Mouse (Mus musculus) urinary bladder, postnatal 4 days (tissue): ENCODE data around the gene Pld6.

Experiments
- DNase-seq, 2 experiments: peaks; one replicate each; pipeline ENCODE4 v3.0.0; 2021 to 2022; ENCODE audit warnings: low spot score in 2 of 2

The Pld6 gene

DNA sequence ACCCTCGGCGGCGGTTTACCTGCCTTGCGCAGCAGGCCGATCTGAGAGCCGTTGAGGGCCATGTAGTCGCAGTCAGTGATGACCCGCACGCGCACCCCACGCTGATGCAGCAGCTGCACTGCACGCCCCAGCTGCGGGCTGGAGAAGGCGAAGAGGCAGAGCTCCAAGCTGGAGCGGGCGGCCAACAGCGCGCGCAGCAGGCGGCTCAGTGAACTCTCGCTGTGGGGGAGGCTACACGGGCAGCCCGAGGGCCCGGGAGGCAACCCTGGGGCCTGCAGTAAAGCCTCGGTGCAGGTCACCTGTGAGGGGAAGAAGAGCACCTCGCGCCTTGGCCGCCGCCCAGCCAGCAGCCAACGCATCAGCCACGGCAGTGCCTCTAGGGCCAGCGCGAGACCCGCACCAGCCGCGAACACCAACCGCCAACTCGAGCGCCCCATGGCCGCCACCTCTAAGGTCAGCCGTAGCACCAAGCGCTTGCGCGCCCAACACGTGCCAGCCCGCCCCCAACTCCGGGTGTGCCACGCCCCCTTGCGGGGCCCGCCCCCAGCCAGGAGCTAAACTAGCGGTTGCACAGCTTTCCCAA is at the start of gene Pld6:
Gene Pld6 (minus strand): TSS at position 447 of the 583 bp plus-strand sequence.
- peak; percentile 52 to 78 for DNase-seq

DNA sequence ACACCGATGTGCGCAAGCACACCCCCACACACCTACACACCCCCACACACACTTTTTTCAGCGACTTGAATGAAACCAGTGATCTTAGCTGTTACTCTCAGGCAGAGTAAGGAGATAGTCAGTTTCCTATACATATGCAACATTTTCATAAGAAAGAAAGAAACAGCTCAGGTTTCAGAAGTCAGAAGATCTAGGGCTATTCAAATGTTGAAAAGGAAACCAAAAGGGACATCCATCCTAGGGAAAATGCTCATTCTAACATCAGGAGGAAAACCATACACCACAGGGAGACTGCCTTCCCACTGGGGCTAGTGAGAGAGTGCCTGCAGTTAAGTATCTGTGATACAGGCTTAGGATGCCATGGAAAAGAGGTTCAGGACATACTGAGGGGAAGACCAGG is 34.2 kb upstream of the Pld6 start:
- DNase-seq: no peak

GRCm38 (mm10) chr11:59817916-59818315 is 30.5 kb upstream of the Pld6 start:
- DNase-seq: no peak

GRCm38 (mm10) chr11:59815482-59816065 is 28.1 kb upstream of the Pld6 start:
- no peak for DNase-seq

- no peak for DNase-seq
Observed at GRCm38 (mm10) chr11:59814936-59815335, 27.5 kb upstream of the Pld6 start.

GRCm38 (mm10) chr11:59814311-59814710 is 26.9 kb upstream of the Pld6 start:
- DNase-seq: no peak

- DNase-seq: no peak
Observed at GRCm38 (mm10) chr11:59813276-59813675, 25.8 kb upstream of the Pld6 start.

DNA sequence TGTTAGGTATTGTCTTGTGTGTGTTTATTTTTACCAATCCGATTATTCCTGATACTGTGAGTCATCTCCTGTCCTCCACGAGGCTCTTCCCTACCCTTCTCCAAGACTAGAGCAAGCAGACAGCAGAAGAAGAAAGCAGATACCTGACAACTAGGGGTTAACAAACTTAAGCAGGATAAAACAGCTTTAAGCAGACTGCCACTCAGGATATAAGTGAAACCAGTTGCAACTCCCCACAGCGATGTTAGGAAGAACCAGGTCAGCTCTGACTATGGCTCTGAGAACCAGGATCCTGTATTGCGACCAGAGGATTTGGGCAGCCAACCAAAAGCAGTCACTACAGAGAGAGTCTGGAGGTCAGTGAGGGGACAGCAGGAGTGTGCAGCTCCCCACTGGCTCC is 23.8 kb upstream of the Pld6 start:
- DNase-seq: no peak

GRCm38 (mm10) chr11:59810480-59811158 is 23.2 kb upstream of the Pld6 start:
- DNase-seq: no peak

DNA sequence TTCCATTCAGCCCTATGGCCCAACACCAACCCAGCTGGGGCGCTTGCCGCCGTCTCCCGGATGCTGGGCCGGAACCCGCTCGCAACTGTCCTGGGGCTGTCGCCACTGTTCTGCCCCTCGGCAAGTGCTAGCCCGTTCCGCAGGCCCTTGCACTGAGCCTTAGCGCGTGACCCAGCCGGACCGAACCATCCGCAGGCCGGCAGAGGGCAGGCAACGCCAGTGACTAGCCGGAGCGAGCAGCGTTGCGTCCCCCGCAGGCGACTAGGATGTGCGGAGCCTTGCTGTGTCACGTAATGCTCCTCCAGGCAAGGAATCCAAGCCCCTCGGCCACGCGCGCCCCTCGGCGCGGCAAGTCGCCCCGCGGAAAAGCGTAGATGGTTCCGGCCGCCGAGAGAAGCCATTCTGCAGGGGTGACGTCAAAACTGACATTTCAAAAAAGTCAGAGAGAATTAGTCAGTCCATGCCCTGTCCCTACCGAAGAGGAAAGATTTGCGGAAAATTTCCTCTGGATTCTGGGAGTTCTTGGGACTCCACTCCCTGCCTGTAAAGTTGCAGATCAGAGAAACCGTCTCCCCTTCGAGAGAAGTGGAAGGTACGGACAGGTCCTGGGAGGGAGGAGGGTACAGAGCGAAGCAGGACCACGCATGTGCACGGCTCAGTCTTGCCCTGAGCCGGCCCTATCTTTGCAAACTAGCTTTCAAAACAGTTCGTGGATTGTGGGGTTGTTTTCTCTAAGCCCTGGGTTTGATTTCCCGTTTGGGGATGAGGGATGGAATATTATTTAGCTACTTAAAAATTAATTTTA is 22.4 kb upstream of the Pld6 start, which contains the start of gene Flcn:
Gene Flcn (minus strand): TSS at position 347 of the 805 bp plus-strand sequence.
- peak; percentile 77 to 78 for DNase-seq

DNA sequence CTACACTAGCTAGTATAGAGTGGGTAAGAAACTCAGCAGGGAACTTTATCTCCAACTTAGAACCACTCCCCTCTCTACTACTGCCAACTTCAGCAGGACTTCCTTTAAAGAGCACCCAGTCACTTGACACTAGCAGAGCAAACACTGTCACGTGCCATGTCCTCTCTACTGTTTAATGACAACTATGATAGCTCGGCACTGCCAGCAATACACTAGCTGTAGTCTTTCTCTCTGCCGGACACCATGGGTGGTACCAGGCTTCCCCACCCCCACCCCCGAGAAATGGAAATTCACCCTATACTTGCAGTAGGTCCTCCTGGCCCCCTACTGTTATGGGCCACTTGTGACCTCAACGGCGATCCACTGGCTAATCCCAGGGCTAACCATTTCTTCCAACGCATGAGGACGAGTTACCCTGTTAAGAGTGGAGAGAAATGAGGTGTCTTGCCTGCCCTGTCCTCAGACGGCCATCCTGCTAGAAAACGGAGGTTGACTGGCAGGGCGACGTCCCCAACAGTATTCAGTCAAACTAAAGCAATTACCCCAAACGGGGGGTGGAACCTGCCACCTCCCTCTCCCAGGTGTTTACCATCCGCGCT is 21.7 kb upstream of the Pld6 start:
- DNase-seq: no peak

DNA sequence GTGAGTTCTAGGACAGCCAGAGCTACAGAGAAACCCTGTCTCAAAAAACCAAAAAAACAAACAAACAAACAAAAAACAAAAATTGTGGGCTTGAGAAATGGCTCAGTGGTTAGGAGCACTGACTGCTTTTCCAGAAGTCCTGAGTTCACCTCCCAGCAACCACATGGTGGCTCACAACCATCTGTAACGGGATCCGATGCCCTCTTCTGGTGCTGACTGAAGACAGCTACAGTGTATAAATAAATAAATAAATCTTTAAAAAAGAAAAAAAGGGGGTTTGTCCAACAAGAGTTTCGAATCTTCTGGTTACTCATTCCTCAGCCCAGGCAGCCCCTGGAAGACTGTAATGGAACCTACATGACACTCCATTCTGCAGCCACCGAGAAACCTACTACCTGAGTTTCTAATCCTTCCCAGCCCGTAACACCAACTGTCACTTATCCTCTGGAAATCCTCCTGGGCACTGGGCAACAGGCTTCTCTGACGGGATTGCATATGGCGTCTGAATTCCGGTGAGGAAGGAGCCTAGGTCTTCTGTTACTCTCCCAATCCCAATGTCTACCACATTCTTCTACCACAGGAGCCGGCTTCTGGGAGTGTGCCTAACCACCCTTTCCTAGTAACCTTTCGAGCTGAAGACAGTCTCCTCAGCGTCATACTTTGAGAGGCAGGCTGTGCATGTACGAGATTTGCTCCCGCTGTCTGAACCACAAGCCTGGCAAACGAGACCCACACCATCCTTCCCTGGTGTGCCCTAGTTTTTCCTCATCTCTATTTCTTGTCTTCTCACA is 20.9 kb upstream of the Pld6 start:
- no peak for DNase-seq

DNA sequence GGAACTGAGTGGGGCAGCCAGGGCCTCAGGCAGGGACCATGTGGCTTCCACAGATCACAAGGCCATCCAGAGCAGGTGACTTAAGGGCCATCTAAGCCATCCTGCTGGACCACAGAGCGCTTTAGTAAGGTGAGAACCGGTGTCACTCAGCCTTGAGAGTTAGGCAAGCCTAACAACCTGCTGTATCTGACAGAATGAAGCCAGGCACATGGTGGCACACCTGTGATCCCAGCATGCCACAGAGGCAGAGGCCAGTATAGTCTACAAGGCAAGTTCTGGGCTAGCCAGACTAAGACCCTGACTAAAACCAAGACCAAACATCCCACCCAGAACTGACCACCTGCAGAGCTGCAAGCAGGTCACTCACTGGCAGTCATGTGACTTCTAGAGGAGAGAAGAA is 18.2 kb upstream of the Pld6 start:
- no peak for DNase-seq

GRCm38 (mm10) chr11:59805256-59805655 is 17.8 kb upstream of the Pld6 start:
- DNase-seq: no peak

- DNase-seq: no peak
Observed at GRCm38 (mm10) chr11:59804409-59805110, 17.1 kb upstream of the Pld6 start.

- no peak for DNase-seq
Observed at GRCm38 (mm10) chr11:59803516-59803915, 16.1 kb upstream of the Pld6 start.

DNA sequence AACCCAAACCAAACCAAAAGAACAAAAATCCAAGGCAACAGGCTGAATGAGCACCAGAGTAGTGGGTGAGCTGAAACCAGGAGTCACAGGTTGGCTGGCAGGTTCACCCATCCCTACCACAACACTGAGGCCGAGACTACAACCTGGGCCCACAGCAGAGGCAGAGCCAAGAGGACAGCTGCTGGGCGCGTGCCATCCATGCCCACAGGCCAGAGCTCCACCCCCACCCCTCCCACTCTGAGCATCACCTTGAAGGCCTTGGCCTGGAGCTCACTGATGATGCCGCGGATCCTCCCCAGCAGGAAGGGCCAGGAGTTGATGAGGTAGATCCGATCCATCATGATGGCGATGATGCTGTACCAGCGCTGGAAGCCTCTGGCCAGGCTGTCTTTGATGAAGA is 14.4 kb upstream of the Pld6 start:
- no peak for DNase-seq

DNA sequence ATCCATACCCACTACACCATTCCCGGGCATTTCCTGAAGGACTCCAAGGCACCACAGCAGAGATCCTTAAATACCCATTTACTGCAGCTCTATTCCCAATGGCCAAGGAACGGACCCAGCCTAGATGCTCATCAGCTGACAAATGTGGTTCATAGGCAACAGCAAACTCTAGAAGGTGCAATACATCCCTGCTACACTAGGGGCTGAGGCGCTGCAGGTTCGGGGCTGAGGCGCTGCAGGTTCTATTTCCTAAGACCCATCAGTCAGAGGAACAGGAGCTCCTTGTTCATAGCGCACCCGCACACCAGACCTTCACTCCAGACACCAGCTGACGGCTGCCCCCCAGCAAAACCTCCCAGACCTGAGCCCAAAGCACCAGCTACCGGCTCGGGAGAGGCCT is 13.0 kb upstream of the Pld6 start:
- DNase-seq: no peak

DNA sequence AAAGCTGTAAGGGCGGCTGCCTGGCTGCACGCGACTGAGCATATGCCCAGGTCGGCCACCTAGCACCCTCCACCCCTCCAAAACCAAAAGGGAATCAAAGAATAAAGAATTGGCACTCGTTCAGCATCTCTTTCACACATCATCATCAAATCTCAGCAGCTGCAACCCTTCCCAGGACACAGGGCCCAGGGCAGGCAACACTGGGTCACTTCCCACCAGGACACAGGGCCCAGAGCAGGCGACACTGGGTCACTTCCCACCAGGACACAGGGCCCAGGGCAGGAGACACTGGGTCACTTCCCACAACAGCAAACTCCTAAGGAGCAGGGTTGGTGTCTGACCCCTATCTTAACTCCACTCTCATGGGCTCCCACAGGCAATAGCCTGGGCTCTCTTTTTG is 5.9 kb upstream of the Pld6 start:
- DNase-seq: no peak

DNA sequence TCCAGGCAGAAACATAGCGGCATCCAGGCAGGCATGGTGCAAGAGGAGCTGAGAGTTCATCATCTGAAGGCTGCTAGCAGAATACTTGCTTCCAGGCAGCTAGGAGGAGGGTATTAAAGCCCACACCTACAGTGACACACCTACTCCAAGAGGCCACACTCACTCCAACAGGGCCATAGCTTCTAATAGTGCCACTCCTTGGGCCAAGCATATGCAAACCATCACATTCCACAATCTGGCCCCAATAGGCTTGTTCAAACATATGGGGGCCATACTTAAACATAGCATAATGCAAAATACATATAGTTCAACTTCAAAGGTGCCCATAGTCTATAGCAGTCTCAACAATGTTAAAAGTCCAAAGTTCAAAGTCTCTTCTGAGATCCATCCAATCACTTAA is 1.9 kb upstream of the Pld6 start:
- no peak for DNase-seq
